Mouse (Mus musculus): ENCODE data around the gene Syt11.

- TF ChIP-seq MAX (IDR thresholded peaks at IDR 0.05): no peak
- peak; percentile 23 for TF ChIP-seq CTCF (IDR thresholded peaks at IDR 0.05; ENCODE audit: control insufficient read depth, insufficient read depth, insufficient read length)
Observed at GRCm38 (mm10) chr3:88738641-88739040, 36.3 kb downstream of the Syt11 start.
